Mouse (Mus musculus) central nervous system, embryonic 11.5 days (tissue): ENCODE data around the gene Tcp1. TPM values are rescaled to one million over a fixed set of nuclear protein-coding genes. Genes with fewer than 3 reads are reported as not detected.

ENCODE experiments used
- polyA plus RNA-seq: library from polyadenylated mRNA; depleted of rRNA; stranded (reverse); fragments of >200 nt; gene quantifications from 2 replicates; pipeline ENCODE4 v1.2.3, GENCODE M21; 2012; rRNA removed

Tcp1 gene
- polyA plus RNA-seq, result 329 and 368 TPM in 2 replicates

DNA sequence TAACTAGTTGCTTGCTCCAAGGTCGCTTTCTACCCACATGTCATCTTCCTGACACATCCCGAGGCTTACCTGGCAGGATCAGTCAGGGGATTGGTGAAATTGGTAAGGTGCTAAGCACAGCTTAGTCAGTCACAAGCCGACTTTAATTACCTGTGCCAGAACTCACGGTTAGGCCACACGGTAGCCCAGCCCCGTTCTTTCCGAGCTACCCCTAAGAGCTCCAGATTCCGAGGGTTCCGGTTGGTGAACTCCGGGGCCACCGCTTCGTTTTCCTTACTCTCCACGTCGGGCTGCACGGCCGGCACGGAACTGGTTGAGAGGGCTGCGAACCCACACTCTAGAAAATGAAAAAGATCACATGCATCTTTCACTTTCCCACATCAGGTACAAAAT is at the start of gene Tcp1:
Tcp1 (plus strand) TSS at position 214 of the 393 bp plus-strand sequence.

DNA sequence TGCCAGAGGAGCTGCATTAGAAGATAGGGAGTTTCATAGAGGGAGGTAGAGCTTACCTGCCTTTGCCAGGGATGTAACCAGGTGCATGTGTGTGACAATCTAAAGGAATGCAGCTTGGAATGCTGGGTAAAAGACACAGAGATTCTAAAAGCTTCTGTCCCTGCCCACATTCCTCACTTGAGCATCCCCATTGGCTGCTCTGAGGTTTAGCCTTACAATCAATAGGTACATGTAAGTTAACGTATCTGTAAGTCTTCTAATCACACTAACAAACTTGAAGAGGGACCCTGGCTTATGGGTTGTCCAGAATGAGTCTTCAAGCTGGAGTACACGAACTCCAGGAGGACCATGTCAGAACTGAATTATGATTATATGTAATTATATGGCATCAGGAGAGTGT is 47.5 kb upstream of the Tcp1 start, which contains the start of gene Mas1:
Mas1 (minus strand) TSS at position 101 of the 400 bp plus-strand sequence.

DNA sequence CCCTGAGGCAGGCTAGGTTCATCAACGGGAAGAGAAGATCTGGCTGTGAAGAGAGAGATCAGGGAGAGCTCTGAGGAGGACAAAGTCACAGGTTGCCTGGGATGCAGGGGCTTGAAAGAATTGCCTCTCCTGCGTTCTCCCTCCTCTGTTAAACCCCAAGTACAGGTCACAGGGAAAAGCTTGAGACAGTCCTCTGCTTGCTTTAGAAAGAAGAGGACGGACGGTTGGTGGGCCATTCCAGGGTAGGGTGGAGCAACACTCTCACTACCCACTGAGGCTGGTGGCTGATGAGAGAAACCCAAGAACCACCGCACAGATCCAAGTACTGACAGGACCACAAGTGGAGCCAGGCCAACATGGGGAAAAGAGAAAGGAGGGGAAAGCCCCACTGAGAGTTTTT is 39.8 kb upstream of the Tcp1 start, which contains the start of gene Mrgprh:
Mrgprh (plus strand) TSS at position 301 of the 400 bp plus-strand sequence.

DNA sequence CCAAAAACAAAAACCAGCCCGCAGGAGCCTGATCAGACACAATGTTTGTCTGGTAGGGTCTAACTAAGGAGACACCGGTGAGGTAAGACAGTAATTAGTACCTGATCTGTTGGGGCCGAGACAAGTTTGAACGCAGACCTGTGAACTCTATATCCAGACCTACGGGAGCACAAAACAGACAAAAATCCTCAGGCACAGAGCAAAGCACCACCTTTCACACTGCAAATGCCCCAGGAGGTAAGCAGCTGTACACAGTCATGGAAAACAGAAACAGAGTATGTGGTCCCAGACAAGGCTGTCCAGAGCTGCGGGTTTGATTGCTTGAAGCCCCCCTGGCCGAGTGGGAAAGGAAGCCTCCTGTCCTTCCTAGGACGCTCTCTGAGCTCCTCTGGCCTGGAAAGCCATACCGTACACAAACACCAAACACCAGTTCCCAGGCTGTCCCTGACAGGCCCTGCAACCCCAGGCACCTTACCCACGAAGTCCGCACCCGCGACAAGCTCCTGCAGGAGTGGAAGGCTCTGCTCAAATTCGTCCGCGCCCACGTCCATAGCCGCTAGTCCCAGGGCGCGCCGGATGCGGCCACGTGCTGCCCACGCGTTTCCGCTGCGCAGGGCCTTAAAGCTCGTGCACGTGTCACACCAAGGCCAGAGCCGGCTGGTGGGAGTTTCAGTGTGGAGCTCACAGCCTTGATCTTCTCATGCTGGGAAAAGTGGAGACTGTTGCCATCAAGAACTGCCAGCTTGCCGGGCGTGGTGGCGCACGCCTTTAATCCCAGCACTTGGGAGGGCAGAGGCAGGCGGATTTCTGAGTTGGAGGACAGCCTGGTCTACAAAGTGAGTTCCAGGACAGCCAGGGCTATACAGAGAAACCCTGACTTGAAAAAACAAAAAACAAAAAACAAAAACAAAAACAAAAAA is 5.9 kb upstream of the Tcp1 start, which contains the start of gene Pnldc1:
Pnldc1 (minus strand) TSS at position 870 of the 920 bp plus-strand sequence.

DNA sequence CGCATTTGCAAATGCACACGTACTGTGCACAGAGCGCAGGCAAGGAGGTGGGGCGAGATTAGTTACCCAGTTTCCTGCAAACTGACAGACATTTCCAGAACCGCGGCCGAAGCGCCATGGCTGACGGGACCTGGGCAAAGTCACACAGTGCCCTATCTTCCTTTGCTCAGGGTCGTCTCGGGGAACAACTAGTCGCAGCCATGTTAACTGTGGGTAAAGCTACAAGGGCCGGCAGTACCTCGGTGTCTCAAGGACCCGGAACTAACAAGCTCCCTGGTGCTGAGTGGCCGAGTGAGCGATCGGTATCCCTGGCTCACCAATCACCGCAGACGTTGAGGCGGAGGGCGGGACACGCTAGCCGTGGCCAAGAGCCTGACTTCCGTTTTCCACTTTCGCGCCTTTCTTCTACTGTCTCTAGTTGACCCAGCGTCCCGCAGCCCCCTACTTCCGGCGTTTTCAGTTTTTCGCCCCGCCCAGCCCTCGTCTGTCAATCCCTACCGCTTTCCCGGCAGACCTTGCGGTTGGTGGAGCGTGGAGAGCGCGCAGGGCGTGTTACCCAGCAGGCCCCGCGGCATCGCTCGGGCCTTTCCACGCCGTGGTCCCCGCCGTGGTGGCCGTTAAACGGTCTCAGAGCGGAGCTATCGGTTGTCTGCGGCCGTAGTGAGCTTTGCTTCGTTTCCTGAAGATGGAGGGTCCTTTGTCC is 531 bp downstream of the Tcp1 start, which contains the start of gene Mrpl18:
Mrpl18 (minus strand) TSS at position 465 of the 703 bp plus-strand sequence.

DNA sequence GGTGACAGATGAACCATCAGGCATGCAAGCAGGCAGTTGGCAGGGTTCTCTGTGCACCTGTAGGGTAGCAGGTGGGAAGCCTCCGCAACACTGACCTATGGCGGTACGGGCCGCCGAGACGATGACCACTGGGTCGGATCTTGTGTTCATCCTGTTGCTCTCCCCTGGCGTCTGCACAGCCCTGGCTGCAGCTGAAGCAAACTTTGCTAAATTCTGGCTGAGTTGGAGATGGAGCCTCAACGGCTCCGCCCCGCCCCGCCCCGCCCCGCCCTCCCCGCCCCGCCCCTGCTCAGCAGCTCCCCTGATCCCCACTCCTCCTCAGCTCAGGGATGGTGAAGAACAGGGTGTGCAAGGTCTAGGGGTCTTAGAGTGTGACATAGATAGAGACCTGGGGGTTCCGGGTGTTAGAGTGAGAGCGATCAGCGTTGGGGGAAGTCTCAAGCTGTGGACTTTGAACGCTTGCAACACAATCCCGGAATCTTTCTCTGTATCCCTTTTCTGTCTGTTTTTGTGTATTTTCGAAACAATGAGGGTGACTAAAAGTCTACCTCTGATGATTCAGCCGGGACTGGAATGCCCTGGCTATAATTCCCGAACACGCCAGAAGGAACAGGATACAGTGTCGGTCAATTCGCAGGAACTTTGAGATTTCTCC is 24.8 kb downstream of the Tcp1 start, which contains the start of gene Acat3:
Acat3 (minus strand) TSS at position 450 of the 655 bp plus-strand sequence.

DNA sequence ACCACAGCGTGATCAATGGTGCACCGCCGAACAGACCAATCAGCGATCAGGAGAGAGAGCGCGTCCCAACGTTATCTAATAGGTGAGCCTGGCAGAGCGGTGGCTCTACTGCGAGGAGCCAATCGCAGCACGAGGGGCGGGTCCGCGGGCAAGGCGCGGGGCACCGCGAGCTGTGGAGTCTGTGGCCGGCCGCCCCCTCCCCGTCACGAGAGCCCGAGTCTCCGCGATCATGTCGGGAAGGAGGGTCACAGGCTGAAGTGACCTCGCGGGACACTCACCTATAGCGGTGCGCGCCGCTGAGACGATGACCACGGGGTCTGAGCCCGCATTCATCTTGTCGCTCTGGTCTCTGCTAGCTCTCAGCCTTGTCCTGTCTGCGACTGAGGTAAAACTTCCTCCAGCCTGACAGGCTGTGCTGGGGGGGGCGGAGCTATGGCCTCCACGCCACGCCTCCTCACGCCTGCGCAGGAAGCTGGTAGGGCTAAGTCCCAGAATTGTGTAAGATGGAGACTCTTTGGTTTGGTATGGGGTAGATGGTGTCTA is 44.9 kb downstream of the Tcp1 start, which contains the start of gene Acat2:
Acat2 (minus strand) TSS at position 417 of the 543 bp plus-strand sequence.

Other genes with a start within 250 kb of the Tcp1 start
- 0.32 and 0.70 TPM in 2 replicates for gene Slc22a1, start 239.9 kb upstream of the Tcp1 start, polyA plus RNA-seq
- gene Igf2r, start 146.0 kb upstream of the Tcp1 start, polyA plus RNA-seq, result 27.4 and 48.2 TPM in 2 replicates
- 0.08 and 0.52 TPM in 2 replicates for gene Mas1, start 47.6 kb upstream of the Tcp1 start, polyA plus RNA-seq
- gene Mrgprh, start 39.7 kb upstream of the Tcp1 start, polyA plus RNA-seq, result 0.04 and 0.10 TPM in 2 replicates
- 4.9 and 6.2 TPM in 2 replicates for gene Pnldc1, start 5.5 kb upstream of the Tcp1 start, polyA plus RNA-seq
- gene Mrpl18, start 644 bp downstream of the Tcp1 start, polyA plus RNA-seq, result 94.2 and 119 TPM in 2 replicates
- 0.80 and 1.0 TPM in 2 replicates for gene Acat3, start 24.9 kb downstream of the Tcp1 start, polyA plus RNA-seq
- 164 and 168 TPM in 2 replicates for gene Acat2, start 45.0 kb downstream of the Tcp1 start, polyA plus RNA-seq
- gene Wtap, start 78.5 kb downstream of the Tcp1 start, polyA plus RNA-seq, result 78.7 and 112 TPM in 2 replicates
- gene Sod2, start 91.1 kb downstream of the Tcp1 start, polyA plus RNA-seq, result 75.3 and 105 TPM in 2 replicates
- not detected in 2 replicates for gene Gpr31b, start 136.6 kb downstream of the Tcp1 start, polyA plus RNA-seq
- 0.04 and 0.10 TPM in 2 replicates for gene Tcp10b, start 145.4 kb downstream of the Tcp1 start, polyA plus RNA-seq
- not detected in 2 replicates for gene Unc93a, start 216.1 kb downstream of the Tcp1 start, polyA plus RNA-seq